8 mouse cellular contexts compared by ENCODE assay signal in genomic region chr17:56079921-56080320, GRCm38 (mm10). TPM values are rescaled to one million over a fixed set of nuclear protein-coding genes. Genes with fewer than 3 reads are reported as not detected.
DNase-seq lines count a peak whose midpoint lies in the region; ATAC-seq and TF ChIP-seq lines count a peak whose summit lies in the region.

No protein-coding gene starts in this region.

- peak overlapping the region; percentile 87 for H3K4me3 ChIP-seq in intestine, postnatal 0 days (ENCODE audit: low read depth, low read length)
- peak overlapping the region; percentile 78 for H3K4me3 ChIP-seq in midbrain, embryonic 16.5 days (ENCODE audit: low read depth, low read length)

- peak; percentile 51 for DNase-seq in cerebellum, adult 8-10 months
- no peak for DNase-seq in cerebellum, adult 18-20 months
- DNase-seq in thymus, postnatal 10 days (ENCODE audit: low spot score in 2 of 2), result peak; percentile 14 to 27
- DNase-seq in thymus, postnatal 25 days, result no peak
- no peak for DNase-seq in left cerebral cortex, adult 8-10 months (ENCODE audit: low spot score in 2 of 2)
- no peak for DNase-seq in frontal cortex, postnatal 10 days (ENCODE audit: low spot score in 2 of 2)

- peak overlapping the region; percentile 66 for H3K9ac ChIP-seq in intestine, postnatal 0 days (ENCODE audit: low read depth, low read length)
- peak overlapping the region; percentile 79 for H3K9ac ChIP-seq in midbrain, embryonic 16.5 days (ENCODE audit: low read depth, low read length)

- no peak for ATAC-seq in intestine, postnatal 0 days
- no peak for ATAC-seq in midbrain, embryonic 16.5 days

- no peaks in the 10 kb centered on the region for H3K27me3 ChIP-seq in intestine, postnatal 0 days (replicated peaks; ENCODE audit: control insufficient read depth, insufficient read depth, low read length)
- no peaks in the 10 kb centered on the region for H3K27me3 ChIP-seq in midbrain, embryonic 16.5 days (ENCODE audit: control insufficient read depth, insufficient read depth, low read depth, low read length)

- WGBS in intestine, postnatal 0 days, result under 1% methylated on average over 11 of the region's 11 CpGs
- WGBS in midbrain, embryonic 16.5 days, result 2% methylated on average over 11 of the region's 11 CpGs

- no peaks in the 10 kb centered on the region for H3K9me3 ChIP-seq in intestine, postnatal 0 days (ENCODE audit: control insufficient read depth)
- H3K9me3 ChIP-seq in midbrain, embryonic 16.5 days (replicated peaks; ENCODE audit: control insufficient read depth, low read length, poor library complexity, severe bottlenecking), result no peaks in the 10 kb centered on the region

- H3K4me1 ChIP-seq in intestine, postnatal 0 days (replicated peaks; ENCODE audit: control insufficient read depth, insufficient read depth, low read length), result no peaks in the 10 kb centered on the region
- peaks cover 30% of the 10 kb centered on the region for H3K4me1 ChIP-seq in midbrain, embryonic 16.5 days (ENCODE audit: control insufficient read depth, insufficient read depth, low read length)

- H3K27ac ChIP-seq in intestine, postnatal 0 days (ENCODE audit: low read depth, low read length), result peak overlapping the region; percentile 54; the same call in 1 of the 2 replicates
- H3K27ac ChIP-seq in midbrain, embryonic 16.5 days (ENCODE audit: low read length), result peak overlapping the region; percentile 48; the same call in 1 of the 2 replicates

- no peak for TF ChIP-seq CTCF in intestine, postnatal 0 days (IDR thresholded peaks at IDR 0.05; ENCODE audit: low read depth)

- H3K4me2 ChIP-seq in intestine, postnatal 0 days (replicated peaks; ENCODE audit: low read depth), result peak overlapping the region; percentile 97
- peak overlapping the region; percentile 76 for H3K4me2 ChIP-seq in midbrain, embryonic 16.5 days (ENCODE audit: low read length)

- peaks cover 3% of the 10 kb centered on the region; the same call in 1 of the 2 replicates for H3K36me3 ChIP-seq in intestine, postnatal 0 days (ENCODE audit: control insufficient read depth, insufficient read depth)
- H3K36me3 ChIP-seq in midbrain, embryonic 16.5 days (ENCODE audit: control insufficient read depth, insufficient read depth, low read length), result no peaks in the 10 kb centered on the region

RNA-seq across cellular contexts. Expression of gene Hdgfl2, which starts 0.5 kb away (rescaled TPM):
- 25.9 and 33.6 TPM in 2 replicates for polyA plus RNA-seq in intestine, postnatal 0 days (2015; fragmentation: Nextera tagmentation; extraction: Ambion mirVana)
- polyA plus RNA-seq in midbrain, embryonic 16.5 days (2015; fragmentation: Nextera tagmentation; extraction: Ambion mirVana), result 140 and 148 TPM in 2 replicates
- 100 to 1,000 TPM in 3 of 4 experiments, 10 to 100 TPM in 1; 95.3 to 115 (median 104) TPM for total RNA-seq in left cerebral cortex, adult 8-10 months (2022)

RNA-seq across cellular contexts. Expression of gene Ubxn6, which starts 5.1 kb away (rescaled TPM):
- 42.5 and 47.7 TPM in 2 replicates for polyA plus RNA-seq in intestine, postnatal 0 days (2015; fragmentation: Nextera tagmentation; extraction: Ambion mirVana)
- polyA plus RNA-seq in midbrain, embryonic 16.5 days (2015; fragmentation: Nextera tagmentation; extraction: Ambion mirVana), result 84.0 and 88.5 TPM in 2 replicates
- total RNA-seq in left cerebral cortex, adult 8-10 months (2022), result 10 to 100 TPM; 86.2 to 97.2 (median 91.5) TPM

RNA-seq across cellular contexts. Expression of gene Plin4, which starts 29.7 kb away (rescaled TPM):
- 0.30 and 0.31 TPM in 2 replicates for polyA plus RNA-seq in intestine, postnatal 0 days (2015; fragmentation: Nextera tagmentation; extraction: Ambion mirVana)
- 0.05 and 0.15 TPM in 2 replicates for polyA plus RNA-seq in midbrain, embryonic 16.5 days (2015; fragmentation: Nextera tagmentation; extraction: Ambion mirVana)
- 10 to 100 TPM in 1 of 4 experiments, 1 to 10 TPM in 3; 4.7 to 14.9 (median 7.5) TPM for total RNA-seq in left cerebral cortex, adult 8-10 months (2022)

RNA-seq across cellular contexts. Expression of gene Plin5, which starts 37.5 kb away (rescaled TPM):
- 0.10 TPM in 1 of 2 replicates, not detected in the other for polyA plus RNA-seq in intestine, postnatal 0 days (2015; fragmentation: Nextera tagmentation; extraction: Ambion mirVana)
- polyA plus RNA-seq in midbrain, embryonic 16.5 days (2015; fragmentation: Nextera tagmentation; extraction: Ambion mirVana), result 1.2 and 2.8 TPM in 2 replicates
- under 1 TPM; 0.81 to 0.96 (median 0.93) TPM for total RNA-seq in left cerebral cortex, adult 8-10 months (2022)

RNA-seq across cellular contexts. Expression of gene Chaf1a, which starts 39.7 kb away (rescaled TPM):
- 4.8 and 5.2 TPM in 2 replicates for polyA plus RNA-seq in intestine, postnatal 0 days (2015; fragmentation: Nextera tagmentation; extraction: Ambion mirVana)
- 3.6 and 5.0 TPM in 2 replicates for polyA plus RNA-seq in midbrain, embryonic 16.5 days (2015; fragmentation: Nextera tagmentation; extraction: Ambion mirVana)
- total RNA-seq in left cerebral cortex, adult 8-10 months (2022), result 1 to 10 TPM; 2.6 to 3.5 (median 3.1) TPM

Comparison
In these comparisons a context has a peak if more than half of its experiments do, and no peak if none do; other contexts are left out.
1. DNase-seq: peak in cerebellum, adult 8-10 months (single experiment) and thymus, postnatal 10 days (2 of 2); none in cerebellum, adult 18-20 months (0 of 2), thymus, postnatal 25 days (single experiment), left cerebral cortex, adult 8-10 months (0 of 2) and frontal cortex, postnatal 10 days (0 of 2).